Mouse (Mus musculus) heart, embryonic 13.5 days (tissue): ENCODE data around the gene Ang4. TPM values are rescaled to one million over a fixed set of nuclear protein-coding genes. Genes with fewer than 3 reads are reported as not detected.

ENCODE experiments used
- ATAC-seq: fragments of 200-750 bp; cut with Nextera tagmentation; 2 replicates; pipeline ENCODE4 v1.8.0; 2017; ENCODE audit warnings: moderate TSS enrichment; ENCODE audit not compliant: insufficient number of reproducible peaks, low FRiP score, low TSS enrichment; ENCODE audit errors: extremely low read depth
- H3K27ac ChIP-seq: fragments of 300-500 bp; sonication (generic); replicated peaks from 2 replicates; pipeline ENCODE4 v1.5.1; 2015; ENCODE audit warnings: moderate library complexity, mild to moderate bottlenecking, inconsistent platforms
- H3K27me3 ChIP-seq: fragments of 300-500 bp; sonication (generic); replicated peaks from 2 replicates; pipeline ENCODE4 v1.6.1; 2015; ENCODE audit warnings: mild to moderate bottlenecking, inconsistent platforms
- H3K36me3 ChIP-seq: fragments of 300-500 bp; sonication (generic); 2 replicates; pipeline ENCODE4 v1.6.1; 2015; ENCODE audit warnings: mild to moderate bottlenecking, inconsistent platforms
- H3K4me1 ChIP-seq: fragments of 300-500 bp; sonication (generic); 2 replicates; pipeline ENCODE4 v1.6.1; 2015; ENCODE audit warnings: inconsistent platforms
- H3K4me2 ChIP-seq: fragments of 300-500 bp; sonication (generic); 2 replicates; pipeline ENCODE4 v1.6.1; 2015; ENCODE audit warnings: inconsistent platforms, mild to moderate bottlenecking, moderate library complexity
- H3K4me3 ChIP-seq: fragments of 300-500 bp; sonication (generic); 2 replicates; pipeline ENCODE4 v1.5.1; 2015; ENCODE audit warnings: moderate library complexity, mild to moderate bottlenecking, inconsistent platforms
- H3K9ac ChIP-seq: fragments of 300-500 bp; sonication (generic); 2 replicates; pipeline ENCODE4 v1.6.1; 2015; ENCODE audit warnings: inconsistent platforms, mild to moderate bottlenecking, moderate library complexity
- H3K9me3 ChIP-seq: fragments of 300-500 bp; sonication (generic); 2 replicates; pipeline ENCODE4 v1.6.1; 2016; ENCODE audit warnings: inconsistent platforms
- WGBS: fragments of 180-500 bp; shearing (Covaris S2); methylation state at CpG from one replicate; pipeline ENCODE4 v1.1.7; 2015; ENCODE audit warnings: mixed read lengths; 5-methylcytosine and 5-hydroxymethylcytosine counted together
- polyA plus RNA-seq: library from polyadenylated mRNA; unstranded; fragments of >200 nt; fragmentation: Nextera tagmentation; extraction: Ambion mirVana; gene quantifications from 2 replicates; pipeline ENCODE4 v1.2.1, GENCODE M21; 2015

The Ang4 gene
- polyA plus RNA-seq, 1 experiment from 2014 or later, result not detected

DNA sequence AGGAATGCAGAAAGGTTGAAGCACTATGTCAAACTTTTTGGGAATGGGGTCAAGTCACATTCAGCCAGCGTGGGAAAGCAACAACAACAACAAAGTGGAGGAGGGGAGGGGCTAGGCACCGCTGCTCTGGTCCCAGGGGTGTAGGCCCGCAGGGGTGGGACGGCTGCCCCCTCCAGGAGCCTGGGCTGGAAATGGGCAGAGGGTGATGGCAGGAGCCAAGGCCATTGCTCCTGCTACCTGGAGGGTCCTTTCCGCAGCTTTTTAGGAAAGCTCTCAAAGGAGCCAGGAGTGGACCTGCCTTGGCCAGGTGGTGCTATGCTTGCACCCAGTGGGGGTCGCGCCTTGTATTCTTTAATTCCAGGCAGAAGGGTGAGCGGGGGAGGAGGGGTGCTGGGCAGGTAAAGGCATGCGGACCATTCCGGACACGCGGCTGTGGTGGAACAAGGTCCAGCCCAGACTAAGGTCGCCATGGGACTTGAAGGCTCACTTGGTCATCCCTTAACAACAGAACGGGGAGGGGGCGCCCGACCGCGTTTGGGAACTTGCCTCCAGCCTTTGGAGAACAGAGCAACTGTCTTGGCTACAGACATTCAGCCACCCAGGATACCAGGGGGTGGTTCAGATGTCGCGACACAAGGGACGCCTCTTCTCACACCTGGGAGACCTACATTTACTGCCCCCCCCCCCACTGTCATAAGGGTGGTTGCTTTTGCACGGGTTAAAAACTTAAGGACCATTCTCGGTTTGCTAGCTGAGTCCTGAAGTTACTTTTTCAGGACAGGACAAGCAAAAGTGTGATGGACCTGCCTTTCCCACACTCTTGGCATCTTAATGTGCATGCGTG is 34.0 kb downstream of the Ang4 start:
- peaks cover 63% of the 10 kb centered on the region for H3K27me3 ChIP-seq
- peak overlapping the region; percentile 93 for H3K4me2 ChIP-seq
- WGBS, result under 1% methylated on average over 24 of the region's 24 CpGs
- H3K4me3 ChIP-seq, result peak overlapping the region; percentile 57
- H3K9ac ChIP-seq, result no peak overlapping the region
- no peak for ATAC-seq
- H3K27ac ChIP-seq, result no peak overlapping the region
- H3K36me3 ChIP-seq, result no peaks in the 10 kb centered on the region
- H3K4me1 ChIP-seq, result peaks cover 12% of the 10 kb centered on the region
- H3K9me3 ChIP-seq, result no peaks in the 10 kb centered on the region

- H3K4me1 ChIP-seq, result peaks cover 12% of the 10 kb centered on the region
- WGBS, result 4% methylated on average over 29 of the region's 29 CpGs
- no peaks in the 10 kb centered on the region for H3K36me3 ChIP-seq
- peak overlapping the region; percentile 93 for H3K4me2 ChIP-seq
- no peaks in the 10 kb centered on the region for H3K9me3 ChIP-seq
- H3K27me3 ChIP-seq, result peaks cover 61% of the 10 kb centered on the region
- H3K27ac ChIP-seq, result no peak overlapping the region
- no peak overlapping the region for H3K9ac ChIP-seq
- H3K4me3 ChIP-seq, result peak overlapping the region; percentile 57
- no peak for ATAC-seq
These were observed 34.8 kb downstream of the Ang4 start for GRCm38 (mm10) chr14:51738411-51739149.

- no peak for ATAC-seq
- H3K36me3 ChIP-seq, result no peaks in the 10 kb centered on the region
- H3K9ac ChIP-seq, result no peak overlapping the region
- no peak overlapping the region for H3K4me2 ChIP-seq
- WGBS, result 22% methylated on average over 12 of the region's 12 CpGs
- H3K27ac ChIP-seq, result no peak overlapping the region
- peaks cover 12% of the 10 kb centered on the region for H3K4me1 ChIP-seq
- H3K9me3 ChIP-seq, result no peaks in the 10 kb centered on the region
- H3K4me3 ChIP-seq, result no peak overlapping the region
- H3K27me3 ChIP-seq, result peaks cover 58% of the 10 kb centered on the region
These were observed 35.4 kb downstream of the Ang4 start for GRCm38 (mm10) chr14:51737967-51738366.

- Histone ChIP-seq H3K27me3 (no peaks in the 10 kb centered on the region), H3K4me1 (no peaks in the 10 kb centered on the region), H3K36me3 (no peaks in the 10 kb centered on the region), H3K27ac (no peak within 1 kb of the TSS), H3K4me2 (no peak within 1 kb of the TSS), H3K9me3 (no peaks in the 10 kb centered on the region), H3K4me3 (no peak within 1 kb of the TSS), H3K9ac (no peak within 1 kb of the TSS)
- no peak for ATAC-seq
- 52% methylated on average over 1 of the region's 1 CpGs for WGBS
These were observed 56.3 kb downstream of the Ang4 start, which contains the start of gene Gm5800 for GRCm38 (mm10) chr14:51717083-51717482. Gene Gm5800, minus strand, starts transcription at chr14:51717183.

Other genes with a start within 250 kb of the Ang4 start
- not detected in 2 replicates for gene Gm5622, start 220.8 kb downstream of the Ang4 start, polyA plus RNA-seq
- not detected in 2 replicates for gene Gm17175, start 199.5 kb downstream of the Ang4 start, polyA plus RNA-seq
- gene Gm17174, start 181.5 kb downstream of the Ang4 start, polyA plus RNA-seq, result not detected in 2 replicates
- gene Gm17078, start 162.3 kb downstream of the Ang4 start, polyA plus RNA-seq, result not detected in 2 replicates
- not detected in 2 replicates for gene Gm4181, start 137.9 kb downstream of the Ang4 start, polyA plus RNA-seq
- not detected in 2 replicates for gene Gm17079, start 78.1 kb downstream of the Ang4 start, polyA plus RNA-seq
- not detected in 2 replicates for gene Gm5800, start 56.4 kb downstream of the Ang4 start, polyA plus RNA-seq
- gene AY358078, start 26.5 kb upstream of the Ang4 start, polyA plus RNA-seq, result not detected in 2 replicates
- not detected in 2 replicates for gene Ear6, start 80.1 kb upstream of the Ang4 start, polyA plus RNA-seq
- gene Mettl17, start 111.3 kb upstream of the Ang4 start, polyA plus RNA-seq, result 38.3 and 40.5 TPM in 2 replicates
- 0.13 and 0.48 TPM in 2 replicates for gene Slc39a2, start 119.3 kb upstream of the Ang4 start, polyA plus RNA-seq
- 223 and 248 TPM in 2 replicates for gene Ndrg2, start 140.6 kb upstream of the Ang4 start, polyA plus RNA-seq
- not detected in 2 replicates for gene Tppp2, start 144.8 kb upstream of the Ang4 start, polyA plus RNA-seq
- not detected in 2 replicates for gene Rnase13, start 149.2 kb upstream of the Ang4 start, polyA plus RNA-seq
- 63.9 and 69.5 TPM in 2 replicates for gene Arhgef40, start 211.1 kb upstream of the Ang4 start, polyA plus RNA-seq
- gene Tmem253, start 242.1 kb upstream of the Ang4 start, polyA plus RNA-seq, result 0.43 and 1.1 TPM in 2 replicates
- gene Zfp219, start 247.1 kb upstream of the Ang4 start, polyA plus RNA-seq, result 14.5 and 15.6 TPM in 2 replicates